Mouse (Mus musculus) lung, adult 2 months (tissue): Measurements from ENCODE around the gene Mettl7a1. TPM values are rescaled to one million over a fixed set of nuclear protein-coding genes. Genes with fewer than 3 reads are reported as not detected.
"Not testable (repeated sequence)": the region's sequence is repeated elsewhere in the genome, so short reads cannot be mapped to it uniquely, and the experiment has no call there.

ENCODE experiments used
- DNase-seq: peaks from one replicate; pipeline ENCODE4 v3.0.0; 2022
- H3K4me1 ChIP-seq: fragments of 200-500 bp; 2 replicates; pipeline ENCODE4 v1.6.1; 2011; ENCODE audit warnings: low read length; ENCODE audit not compliant: control insufficient read depth, insufficient read depth
- H3K4me3 ChIP-seq: fragments of 200-500 bp; replicated peaks from 2 replicates; pipeline ENCODE3; 2011; ENCODE audit warnings: low read depth, mild to moderate bottlenecking, control low read depth, low read length; ENCODE audit errors: extremely low read depth
- CTCF ChIP-seq: fragments of 200-500 bp; IDR thresholded peaks from 2 replicates; pipeline ENCODE4 v1.5.1; 2011; ENCODE audit warnings: mild to moderate bottlenecking, low read length, control low read depth; ENCODE audit not compliant: insufficient read depth
- POLR2A ChIP-seq: fragments of 200-500 bp; IDR thresholded peaks from 2 replicates; pipeline ENCODE4 v1.6.1; 2011; ENCODE audit warnings: low read depth, mild to moderate bottlenecking, control low read depth, low read length, borderline replicate concordance; ENCODE audit errors: extremely low read depth
- WGBS: fragments of 180-500 bp; shearing (Covaris S2); methylation state at CpG from one replicate; pipeline ENCODE4 v1.1.7; 2018; 5-methylcytosine and 5-hydroxymethylcytosine counted together
- polyA plus RNA-seq: library from polyadenylated mRNA; depleted of rRNA; stranded (reverse); fragments of >200 nt; gene quantifications from 2 replicates; pipeline ENCODE4 v1.2.3, GENCODE M21; 2012; rRNA removed

Gene Mettl7a1
- 448 and 506 TPM in 2 replicates for polyA plus RNA-seq

- 2% methylated on average over 21 of the region's 30 CpGs for WGBS
Measured at GRCm38 (mm10) chr15:100304019-100304991, at the start of gene Mettl7a1. TSS of gene Mettl7a1 (plus strand) at chr15:100304140.

DNA sequence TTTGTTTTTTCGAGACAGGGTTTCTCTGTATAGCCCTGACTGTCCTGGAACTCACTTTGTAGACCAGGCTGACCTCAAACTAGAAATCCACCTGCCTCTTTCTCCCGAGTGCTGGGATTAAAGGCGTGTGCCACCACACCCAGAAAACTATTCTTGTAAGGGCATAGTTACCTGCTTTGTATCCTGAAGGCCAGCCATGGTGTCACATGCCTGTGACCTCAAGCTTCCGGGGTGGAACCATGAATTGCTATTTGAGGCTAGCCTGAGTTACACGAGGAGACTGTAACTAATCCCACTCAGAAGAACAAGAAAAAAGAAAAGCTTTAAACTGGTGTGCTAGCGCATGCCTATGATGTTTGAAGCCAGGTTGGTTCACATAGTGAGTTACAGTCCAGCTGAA, 47.6 kb upstream of the Mettl7a1 start:
- WGBS, result 74% methylated on average over 6 of the region's 6 CpGs
- no peaks in the 10 kb centered on the region for H3K4me1 ChIP-seq
- TF ChIP-seq CTCF, result no peak
- no peak overlapping the region for H3K4me3 ChIP-seq
- no peak for DNase-seq

More at GRCm38 (mm10) chr15:100304019-100304991, at the start of gene Mettl7a1:
- TF ChIP-seq CTCF (no peak), POLR2A (peak; percentile 98)
- peak; percentile 88 for DNase-seq
- Histone ChIP-seq H3K4me3 (peak within 1 kb of the TSS; percentile 73), H3K4me1 (no peaks in the 10 kb centered on the region)

- no peaks in the 10 kb centered on the region for H3K4me1 ChIP-seq
- no peak overlapping the region for H3K4me3 ChIP-seq
- 81% methylated on average over 5 of the region's 5 CpGs for WGBS
- TF ChIP-seq POLR2A (no peak), CTCF (no peak)
- no peak for DNase-seq
Measured at GRCm38 (mm10) chr15:100257305-100257704, 46.6 kb upstream of the Mettl7a1 start.

DNA sequence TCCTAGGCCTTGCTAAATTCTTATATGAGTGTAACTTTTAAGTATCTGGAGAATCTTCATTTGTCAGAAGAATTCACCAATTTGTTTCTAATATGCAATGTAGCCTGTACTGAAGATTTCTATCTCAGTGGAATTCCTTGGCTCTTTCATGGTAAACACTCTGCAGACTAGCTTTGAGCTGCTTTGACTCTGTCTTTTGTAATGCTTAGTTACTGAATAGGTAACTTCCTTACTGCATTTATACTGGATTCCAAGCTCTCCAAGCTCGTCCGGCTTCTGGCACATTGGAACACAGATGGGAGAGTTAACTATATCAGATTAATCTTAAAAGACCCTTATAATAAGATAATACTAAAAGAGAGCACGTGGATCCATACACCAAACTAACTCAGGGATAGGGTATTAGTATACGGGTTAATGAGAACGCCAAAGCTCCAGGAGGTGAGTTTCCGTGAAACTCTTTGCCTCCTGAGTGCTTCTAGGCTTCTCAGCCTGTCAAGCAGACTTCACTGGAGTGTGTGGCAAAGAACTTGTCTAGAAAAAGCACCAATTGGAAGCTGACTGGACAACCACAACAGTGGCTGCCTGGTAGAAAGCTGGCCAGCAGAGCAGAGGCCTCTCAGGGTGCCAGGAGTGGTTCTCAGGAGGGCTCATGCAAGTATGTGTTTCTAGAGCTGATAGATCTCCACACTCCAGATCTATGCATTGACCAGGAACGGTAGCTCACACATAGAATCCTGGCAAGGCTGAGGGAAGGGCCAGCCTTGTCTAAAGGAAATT, 45.1 kb upstream of the Mettl7a1 start:
- no peak for TF ChIP-seq CTCF
- TF ChIP-seq POLR2A, result no peak

GRCm38 (mm10) chr15:100260351-100260750, 43.6 kb upstream of the Mettl7a1 start:
- H3K4me1 ChIP-seq, DNase-seq: not testable (repeated sequence)
- 83% methylated on average over 6 of the region's 7 CpGs for WGBS

More for the DNA sequence above, 45.1 kb upstream of the Mettl7a1 start:
- 73% methylated on average over 7 of the region's 7 CpGs for WGBS
- DNase-seq, result peak; percentile 40
- Histone ChIP-seq H3K4me1 (no peaks in the 10 kb centered on the region), H3K4me3 (no peak overlapping the region)

GRCm38 (mm10) chr15:100263246-100263905, 40.6 kb upstream of the Mettl7a1 start:
- DNase-seq, result peak; percentile 17
- TF ChIP-seq CTCF (0 out of 2 replicates have a peak, but pooled peaks have one; percentile 6), POLR2A (no peak)
- Histone ChIP-seq H3K4me1 (no peaks in the 10 kb centered on the region), H3K4me3 (no peak overlapping the region)
- 30% methylated on average over 4 of the region's 4 CpGs for WGBS

More at GRCm38 (mm10) chr15:100260351-100260750, 43.6 kb upstream of the Mettl7a1 start:
- H3K4me3 ChIP-seq, result not testable (repeated sequence)

- no peak for TF ChIP-seq CTCF
- no peak for TF ChIP-seq POLR2A
Measured at GRCm38 (mm10) chr15:100265586-100266325, 38.2 kb upstream of the Mettl7a1 start.

DNA sequence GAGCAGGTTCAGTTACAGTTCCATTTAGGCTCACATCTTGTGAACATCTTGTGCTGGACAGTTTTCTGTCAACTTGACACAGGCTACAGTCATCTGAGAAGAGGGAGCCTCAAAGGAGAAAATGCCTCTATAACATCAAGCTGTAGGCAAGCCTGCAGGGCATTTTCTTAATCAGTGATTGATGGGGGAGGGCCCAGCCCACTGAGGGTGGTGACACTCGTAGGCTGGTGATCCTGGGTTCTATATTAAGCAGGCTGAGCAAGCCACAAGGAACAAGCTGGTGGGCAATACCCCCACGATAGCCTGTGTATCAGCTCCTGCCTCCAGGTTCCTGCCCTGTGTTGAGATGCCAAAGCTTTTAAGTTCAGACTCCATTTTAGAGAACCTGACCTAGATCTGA, 35.0 kb upstream of the Mettl7a1 start:
- 76% methylated on average over 2 of the region's 2 CpGs for WGBS
- DNase-seq, result no peak
- TF ChIP-seq CTCF (no peak), POLR2A (no peak)
- no peak overlapping the region for H3K4me3 ChIP-seq
- H3K4me1 ChIP-seq, result no peaks in the 10 kb centered on the region

More at GRCm38 (mm10) chr15:100265586-100266325, 38.2 kb upstream of the Mettl7a1 start:
- WGBS, result 69% methylated on average over 4 of the region's 5 CpGs
- no peak overlapping the region for H3K4me3 ChIP-seq
- H3K4me1 ChIP-seq, result no peaks in the 10 kb centered on the region
- no peak for DNase-seq
